Mouse (Mus musculus) embryonic facial prominence, embryonic 13.5 days (tissue): ENCODE measurements around the gene Rpl3. TPM values are rescaled to one million over a fixed set of nuclear protein-coding genes. Genes with fewer than 3 reads are reported as not detected.

Experiments
- ATAC-seq: fragments of 200-750 bp; cut with Nextera tagmentation; 2 replicates; pipeline ENCODE4 v1.8.0; 2017; ENCODE audit warnings: low read depth; ENCODE audit not compliant: insufficient number of reproducible peaks, insufficient read depth, low FRiP score, low TSS enrichment
- H3K27ac ChIP-seq: fragments of 300-500 bp; sonication (generic); 2 replicates; pipeline ENCODE4 v1.5.1; 2015; ENCODE audit warnings: moderate library complexity, mild to moderate bottlenecking, inconsistent platforms
- H3K27me3 ChIP-seq: fragments of 300-500 bp; sonication (generic); 2 replicates; pipeline ENCODE4 v1.6.1; 2015; ENCODE audit warnings: mild to moderate bottlenecking, inconsistent platforms
- H3K36me3 ChIP-seq: fragments of 300-500 bp; sonication (generic); 2 replicates; pipeline ENCODE4 v1.6.1; 2015; ENCODE audit warnings: mild to moderate bottlenecking, inconsistent platforms
- H3K4me1 ChIP-seq: fragments of 300-500 bp; sonication (generic); 2 replicates; pipeline ENCODE4 v1.6.1; 2015; ENCODE audit warnings: inconsistent platforms
- H3K4me2 ChIP-seq: fragments of 300-500 bp; sonication (generic); 2 replicates; pipeline ENCODE4 v1.6.1; 2015; ENCODE audit warnings: moderate library complexity, mild to moderate bottlenecking, inconsistent platforms
- H3K4me3 ChIP-seq: fragments of 300-500 bp; sonication (generic); 2 replicates; pipeline ENCODE4 v1.5.1; 2015; ENCODE audit warnings: mild to moderate bottlenecking, inconsistent platforms
- H3K9ac ChIP-seq: fragments of 300-500 bp; sonication (generic); 2 replicates; pipeline ENCODE4 v1.6.1; 2015; ENCODE audit warnings: mild to moderate bottlenecking, inconsistent platforms
- H3K9me3 ChIP-seq: fragments of 300-500 bp; sonication (generic); 2 replicates; pipeline ENCODE4 v1.6.1; 2016; ENCODE audit warnings: inconsistent platforms
- WGBS: fragments of 180-500 bp; shearing (Covaris S2); methylation state at CpG from one replicate; pipeline ENCODE4 v1.1.7; 2015; ENCODE audit warnings: mixed read lengths; 5-methylcytosine and 5-hydroxymethylcytosine counted together
- polyA plus RNA-seq: library from polyadenylated mRNA; unstranded; fragments of >200 nt; fragmentation: Nextera tagmentation; extraction: Ambion mirVana; gene quantifications from 2 replicates; pipeline ENCODE4 v1.2.1, GENCODE M21; 2015

Gene Rpl3
- polyA plus RNA-seq, 1 experiment from 2014 or later: 1,210 TPM

GRCm38 (mm10) chr15:80061071-80061550 is 30.6 kb downstream of the Rpl3 start:
- Histone ChIP-seq H3K4me2 (no peak overlapping the region), H3K27me3 (no peaks in the 10 kb centered on the region), H3K36me3 (no peaks in the 10 kb centered on the region), H3K9me3 (no peaks in the 10 kb centered on the region), H3K27ac (no peak overlapping the region), H3K9ac (no peak overlapping the region), H3K4me1 (peaks cover 16% of the 10 kb centered on the region), H3K4me3 (no peak overlapping the region)
- no peak for ATAC-seq
- WGBS: 81% methylated on average over 4 of the region's 4 CpGs

- no peak for ATAC-seq
- H3K9me3 ChIP-seq: no peaks in the 10 kb centered on the region
- WGBS: 86% methylated on average over 8 of the region's 8 CpGs
- no peak overlapping the region for H3K4me2 ChIP-seq
- no peak overlapping the region for H3K9ac ChIP-seq
- peaks cover 21% of the 10 kb centered on the region for H3K4me1 ChIP-seq
- H3K27me3 ChIP-seq: no peaks in the 10 kb centered on the region
- H3K27ac ChIP-seq: no peak overlapping the region
- no peaks in the 10 kb centered on the region for H3K36me3 ChIP-seq
- H3K4me3 ChIP-seq: no peak overlapping the region
Measured at GRCm38 (mm10) chr15:80060356-80061070, 31.2 kb downstream of the Rpl3 start.

- no peak overlapping the region for H3K27ac ChIP-seq
- peaks cover 22% of the 10 kb centered on the region for H3K4me1 ChIP-seq
- 85% methylated on average over 7 of the region's 7 CpGs for WGBS
- H3K4me2 ChIP-seq: no peak overlapping the region
- no peaks in the 10 kb centered on the region for H3K36me3 ChIP-seq
- H3K9me3 ChIP-seq: no peaks in the 10 kb centered on the region
- no peak; the same call in 1 of the 2 replicates for ATAC-seq
- H3K9ac ChIP-seq: no peak overlapping the region
- H3K4me3 ChIP-seq: no peak overlapping the region
- H3K27me3 ChIP-seq: no peaks in the 10 kb centered on the region
Measured at GRCm38 (mm10) chr15:80059606-80060005, 32.1 kb downstream of the Rpl3 start.

- Histone ChIP-seq H3K4me3 (no peak overlapping the region), H3K4me2 (no peak overlapping the region), H3K27me3 (no peaks in the 10 kb centered on the region), H3K36me3 (no peaks in the 10 kb centered on the region), H3K4me1 (peaks cover 29% of the 10 kb centered on the region), H3K27ac (no peak overlapping the region), H3K9ac (no peak overlapping the region), H3K9me3 (no peaks in the 10 kb centered on the region)
- ATAC-seq: no peak
- WGBS: 90% methylated on average over 7 of the region's 7 CpGs
Measured at GRCm38 (mm10) chr15:80058151-80058550, 33.5 kb downstream of the Rpl3 start.

GRCm38 (mm10) chr15:80054034-80054710 is 37.5 kb downstream of the Rpl3 start:
- 0 out of 2 replicates have a peak, but pooled peaks have one; percentile 10 for ATAC-seq
- Histone ChIP-seq H3K36me3 (no peaks in the 10 kb centered on the region), H3K27ac (no peak overlapping the region), H3K9ac (no peak overlapping the region), H3K4me1 (peaks cover 16% of the 10 kb centered on the region; the same call in 1 of the 2 replicates), H3K9me3 (no peaks in the 10 kb centered on the region), H3K4me2 (no peak overlapping the region), H3K27me3 (no peaks in the 10 kb centered on the region), H3K4me3 (no peak overlapping the region)
- WGBS: 76% methylated on average over 7 of the region's 7 CpGs

- 78% methylated on average over 8 of the region's 8 CpGs for WGBS
- Histone ChIP-seq H3K9ac (no peak overlapping the region), H3K36me3 (no peaks in the 10 kb centered on the region), H3K27me3 (no peaks in the 10 kb centered on the region), H3K4me3 (no peak overlapping the region), H3K27ac (no peak overlapping the region), H3K4me1 (peaks cover 16% of the 10 kb centered on the region; the same call in 1 of the 2 replicates), H3K4me2 (no peak overlapping the region), H3K9me3 (no peaks in the 10 kb centered on the region)
- no peak for ATAC-seq
Measured at GRCm38 (mm10) chr15:80053381-80054033, 38.2 kb downstream of the Rpl3 start.

- Histone ChIP-seq H3K4me2 (no peak overlapping the region), H3K27me3 (no peaks in the 10 kb centered on the region), H3K36me3 (no peaks in the 10 kb centered on the region), H3K27ac (peak overlapping the region; percentile 39; the same call in 1 of the 2 replicates), H3K4me1 (peaks cover 16% of the 10 kb centered on the region; the same call in 1 of the 2 replicates), H3K9ac (no peak overlapping the region), H3K9me3 (no peaks in the 10 kb centered on the region), H3K4me3 (no peak overlapping the region)
- no peak for ATAC-seq
- 80% methylated on average over 9 of the region's 9 CpGs for WGBS
Measured at GRCm38 (mm10) chr15:80051782-80052181, 39.9 kb downstream of the Rpl3 start.

GRCm38 (mm10) chr15:80051092-80051761 is 40.4 kb downstream of the Rpl3 start:
- ATAC-seq: no peak
- WGBS: 78% methylated on average over 19 of the region's 19 CpGs

GRCm38 (mm10) chr15:80050093-80050492 is 41.6 kb downstream of the Rpl3 start:
- no peaks in the 10 kb centered on the region for H3K27me3 ChIP-seq
- no peak for ATAC-seq
- H3K4me2 ChIP-seq: no peak overlapping the region
- H3K9ac ChIP-seq: no peak overlapping the region
- 70% methylated on average over 4 of the region's 4 CpGs for WGBS
- no peak overlapping the region for H3K27ac ChIP-seq
- 0 out of 2 replicates have a peak, but pooled peaks cover 10% of the 10 kb centered on the region for H3K4me1 ChIP-seq
- peaks cover 4% of the 10 kb centered on the region for H3K9me3 ChIP-seq
- no peak overlapping the region for H3K4me3 ChIP-seq
- H3K36me3 ChIP-seq: no peaks in the 10 kb centered on the region

More at GRCm38 (mm10) chr15:80051092-80051761, 40.4 kb downstream of the Rpl3 start:
- H3K9ac ChIP-seq: no peak overlapping the region
- no peaks in the 10 kb centered on the region for H3K36me3 ChIP-seq
- no peaks in the 10 kb centered on the region for H3K27me3 ChIP-seq
- H3K4me2 ChIP-seq: no peak overlapping the region
- H3K9me3 ChIP-seq: no peaks in the 10 kb centered on the region
- no peak overlapping the region for H3K27ac ChIP-seq
- peaks cover 16% of the 10 kb centered on the region; the same call in 1 of the 2 replicates for H3K4me1 ChIP-seq
- no peak overlapping the region for H3K4me3 ChIP-seq

GRCm38 (mm10) chr15:80047973-80048372 is 43.7 kb downstream of the Rpl3 start:
- Histone ChIP-seq H3K4me2 (no peak overlapping the region), H3K27me3 (no peaks in the 10 kb centered on the region), H3K27ac (no peak overlapping the region), H3K9ac (no peak overlapping the region), H3K36me3 (no peaks in the 10 kb centered on the region), H3K4me1 (0 out of 2 replicates have a peak, but pooled peaks cover 3% of the 10 kb centered on the region), H3K4me3 (no peak overlapping the region), H3K9me3 (peaks cover 4% of the 10 kb centered on the region)
- WGBS: 43% methylated on average over 5 of the region's 5 CpGs
- no peak for ATAC-seq

- 69% methylated on average over 2 of the region's 2 CpGs for WGBS
- Histone ChIP-seq H3K9ac (no peak overlapping the region), H3K36me3 (no peaks in the 10 kb centered on the region), H3K4me1 (0 out of 2 replicates have a peak, but pooled peaks cover 3% of the 10 kb centered on the region), H3K27ac (no peak overlapping the region), H3K4me3 (no peak overlapping the region), H3K27me3 (no peaks in the 10 kb centered on the region), H3K9me3 (peaks cover 4% of the 10 kb centered on the region), H3K4me2 (no peak overlapping the region)
- ATAC-seq: no peak
Measured at GRCm38 (mm10) chr15:80047242-80047641, 44.4 kb downstream of the Rpl3 start.
